Mouse (Mus musculus): ENCODE results near the gene Hist1h2af. TPM values are rescaled to one million over a fixed set of nuclear protein-coding genes. Genes with fewer than 3 reads are reported as not detected.
"Not testable (repeated sequence)": the region's sequence is repeated elsewhere in the genome, so short reads cannot be mapped to it uniquely, and the experiment has no call there.

Hist1h2af gene
- polyA plus RNA-seq, 1 experiment = 98.1 TPM

GRCm38 (mm10) chr13:23554925-23555838, 21.5 kb downstream of the Hist1h2af start:
- no peaks in the 10 kb centered on the region for H3K79me2 ChIP-seq (ENCODE audit: control insufficient read depth, insufficient read depth)
- no peaks in the 10 kb centered on the region for H3K79me3 ChIP-seq (ENCODE audit: low read depth)
- no peaks in the 10 kb centered on the region for H3K27me3 ChIP-seq (ENCODE audit: control insufficient read depth, insufficient read depth, insufficient read length)
- TF ChIP-seq CEBPB (IDR thresholded peaks at IDR 0.05; ENCODE audit: low read depth) (peak; percentile 37), CTCF (IDR thresholded peaks at IDR 0.05; ENCODE audit: control insufficient read depth, insufficient read depth, insufficient read length) (no peak)
- H3K36me3 ChIP-seq (ENCODE audit: control insufficient read depth, insufficient read depth) = no peaks in the 10 kb centered on the region
- peak overlapping the region; percentile 93 for H3ac ChIP-seq (ENCODE audit: control insufficient read depth, insufficient read length, low read depth)
- peak overlapping the region; percentile 47 for H3K4me3 ChIP-seq (ENCODE audit: insufficient read depth, poor library complexity, severe bottlenecking)

DNA sequence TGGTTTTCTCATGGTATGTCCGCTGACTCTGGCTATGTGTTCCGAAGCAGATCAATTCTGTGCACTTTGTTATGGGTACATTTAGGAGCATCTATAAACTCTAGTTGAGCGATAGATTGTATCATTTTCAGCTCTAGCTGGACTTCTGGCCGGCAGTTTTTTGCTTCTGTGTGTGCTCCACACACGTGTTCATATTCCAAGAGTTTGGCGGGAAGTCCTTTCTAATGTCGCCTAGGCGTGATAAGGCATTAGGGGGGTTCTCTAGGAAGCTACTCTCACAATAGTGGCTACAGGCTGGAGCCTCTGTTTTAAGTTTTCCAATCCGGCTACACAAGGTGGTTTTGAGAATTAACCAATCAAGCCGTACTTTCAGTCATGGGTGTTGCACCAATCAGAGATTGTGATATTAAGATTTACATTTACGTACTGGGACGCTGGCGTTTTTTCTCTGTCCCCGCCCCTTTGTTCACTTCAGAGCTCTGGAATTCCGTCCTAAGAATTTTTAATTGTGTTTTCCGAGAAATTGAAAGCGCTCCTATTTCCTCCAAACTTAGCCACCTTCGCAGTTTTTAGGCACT, 22.2 kb downstream of the Hist1h2af start:
- H3K4me3 ChIP-seq (ENCODE audit: insufficient read depth, poor library complexity, severe bottlenecking) = peak overlapping the region; percentile 47
- H3K79me2 ChIP-seq (ENCODE audit: control insufficient read depth, insufficient read depth) = no peaks in the 10 kb centered on the region
- peak; percentile 60 for TF ChIP-seq MAX (IDR thresholded peaks at IDR 0.05)
- TF ChIP-seq USF1 (IDR thresholded peaks at IDR 0.05; ENCODE audit: low read depth) = no peak
- no peaks in the 10 kb centered on the region for H3K79me3 ChIP-seq (ENCODE audit: low read depth)
- H3K36me3 ChIP-seq (ENCODE audit: control insufficient read depth, insufficient read depth) = no peaks in the 10 kb centered on the region
- H3ac ChIP-seq (ENCODE audit: control insufficient read depth, insufficient read length, low read depth) = peak overlapping the region; percentile 93
- no peaks in the 10 kb centered on the region for H3K27me3 ChIP-seq (ENCODE audit: control insufficient read depth, insufficient read depth, insufficient read length)

DNA sequence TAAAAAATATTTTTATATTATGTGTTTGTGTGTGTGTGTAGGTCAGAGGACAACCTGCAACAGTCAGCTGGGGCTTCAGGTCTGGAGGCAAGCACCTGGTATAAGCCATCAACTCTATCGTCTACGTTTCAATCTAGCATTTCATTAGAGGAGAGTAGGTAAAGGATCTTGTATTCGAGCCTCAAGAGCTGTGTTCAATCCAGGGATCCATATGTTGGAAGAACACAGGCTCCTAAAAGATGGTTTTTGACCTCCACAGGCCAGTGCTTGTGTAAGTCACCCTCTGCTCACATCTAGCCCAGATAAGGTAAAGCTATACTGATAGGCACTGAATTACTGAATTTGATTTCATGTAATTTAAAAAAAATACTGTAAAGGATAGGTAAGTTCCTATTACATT, 23.2 kb downstream of the Hist1h2af start:
- no peaks in the 10 kb centered on the region for H3K27me3 ChIP-seq (ENCODE audit: control insufficient read depth, insufficient read depth, insufficient read length)
- no peaks in the 10 kb centered on the region for H3K36me3 ChIP-seq (ENCODE audit: control insufficient read depth, insufficient read depth)
- no peak overlapping the region for H3ac ChIP-seq (ENCODE audit: control insufficient read depth, insufficient read length, low read depth)
- H3K4me3 ChIP-seq (ENCODE audit: insufficient read depth, poor library complexity, severe bottlenecking) = no peak overlapping the region
- no peaks in the 10 kb centered on the region for H3K79me3 ChIP-seq (ENCODE audit: low read depth)
- no peaks in the 10 kb centered on the region for H3K79me2 ChIP-seq (ENCODE audit: control insufficient read depth, insufficient read depth)
- TF ChIP-seq FOSL1 (IDR thresholded peaks at IDR 0.05; ENCODE audit: insufficient read depth, low read length, poor library complexity, severe bottlenecking) (no peak), MAX (IDR thresholded peaks at IDR 0.05) (no peak), USF1 (IDR thresholded peaks at IDR 0.05; ENCODE audit: low read depth) (no peak), CEBPB (IDR thresholded peaks at IDR 0.05; ENCODE audit: low read depth) (no peak), CTCF (IDR thresholded peaks at IDR 0.05; ENCODE audit: control insufficient read depth, insufficient read depth, insufficient read length) (no peak), MYOG (IDR thresholded peaks at IDR 0.05; ENCODE audit: control insufficient read depth, extremely low read depth, insufficient read length) (no peak), MYOD1 (IDR thresholded peaks at IDR 0.05; ENCODE audit: control insufficient read depth, insufficient read length, low read depth) (no peak)

DNA sequence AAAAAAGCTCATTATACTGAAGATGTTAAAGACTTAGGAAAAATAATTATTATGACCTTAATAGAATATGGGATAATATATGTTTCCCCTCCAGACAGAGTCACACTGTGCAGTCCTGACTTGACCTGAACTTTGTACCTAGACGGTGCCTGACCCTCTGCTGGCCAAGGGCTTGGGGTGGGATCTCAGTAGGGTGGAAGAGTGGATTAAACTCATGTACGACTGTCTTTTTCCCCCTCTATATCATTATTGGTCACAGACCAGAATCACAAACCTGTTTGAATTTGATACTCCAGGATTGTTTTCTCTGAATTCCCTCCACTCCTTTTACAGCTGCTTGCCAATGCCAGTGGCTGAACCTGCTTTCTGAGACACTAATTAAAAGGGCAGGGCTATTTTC, 27.0 kb downstream of the Hist1h2af start:
- not testable (repeated sequence) for H3K79me2 ChIP-seq (ENCODE audit: control insufficient read depth, insufficient read depth); H3K79me3 ChIP-seq (ENCODE audit: low read depth); H3K36me3 ChIP-seq (ENCODE audit: control insufficient read depth, insufficient read depth); H3K4me3 ChIP-seq (ENCODE audit: insufficient read depth, poor library complexity, severe bottlenecking); H3K27me3 ChIP-seq (ENCODE audit: control insufficient read depth, insufficient read depth, insufficient read length); H3ac ChIP-seq (ENCODE audit: control insufficient read depth, insufficient read length, low read depth)

DNA sequence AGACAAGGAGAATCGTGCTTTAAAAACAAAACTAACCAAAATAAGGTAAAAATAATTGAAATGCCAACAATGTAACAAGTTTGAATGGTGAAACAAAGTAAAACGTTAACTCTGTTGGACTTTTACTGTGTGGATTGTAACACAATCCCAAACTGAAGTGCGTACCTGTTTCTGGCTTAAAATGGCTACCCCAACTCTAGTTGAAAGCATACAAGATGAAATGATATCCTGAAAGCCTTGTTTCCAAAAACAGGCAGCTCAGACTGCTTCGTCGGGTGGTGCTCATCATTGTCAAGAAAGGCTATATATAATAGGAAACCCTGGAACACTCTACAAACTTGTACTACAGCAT, 27.8 kb downstream of the Hist1h2af start:
- H3K27me3 ChIP-seq (ENCODE audit: control insufficient read depth, insufficient read depth, insufficient read length); H3K4me3 ChIP-seq (ENCODE audit: insufficient read depth, poor library complexity, severe bottlenecking); H3K36me3 ChIP-seq (ENCODE audit: control insufficient read depth, insufficient read depth); H3ac ChIP-seq (ENCODE audit: control insufficient read depth, insufficient read length, low read depth); H3K79me2 ChIP-seq (ENCODE audit: control insufficient read depth, insufficient read depth); H3K79me3 ChIP-seq (ENCODE audit: low read depth): not testable (repeated sequence)

DNA sequence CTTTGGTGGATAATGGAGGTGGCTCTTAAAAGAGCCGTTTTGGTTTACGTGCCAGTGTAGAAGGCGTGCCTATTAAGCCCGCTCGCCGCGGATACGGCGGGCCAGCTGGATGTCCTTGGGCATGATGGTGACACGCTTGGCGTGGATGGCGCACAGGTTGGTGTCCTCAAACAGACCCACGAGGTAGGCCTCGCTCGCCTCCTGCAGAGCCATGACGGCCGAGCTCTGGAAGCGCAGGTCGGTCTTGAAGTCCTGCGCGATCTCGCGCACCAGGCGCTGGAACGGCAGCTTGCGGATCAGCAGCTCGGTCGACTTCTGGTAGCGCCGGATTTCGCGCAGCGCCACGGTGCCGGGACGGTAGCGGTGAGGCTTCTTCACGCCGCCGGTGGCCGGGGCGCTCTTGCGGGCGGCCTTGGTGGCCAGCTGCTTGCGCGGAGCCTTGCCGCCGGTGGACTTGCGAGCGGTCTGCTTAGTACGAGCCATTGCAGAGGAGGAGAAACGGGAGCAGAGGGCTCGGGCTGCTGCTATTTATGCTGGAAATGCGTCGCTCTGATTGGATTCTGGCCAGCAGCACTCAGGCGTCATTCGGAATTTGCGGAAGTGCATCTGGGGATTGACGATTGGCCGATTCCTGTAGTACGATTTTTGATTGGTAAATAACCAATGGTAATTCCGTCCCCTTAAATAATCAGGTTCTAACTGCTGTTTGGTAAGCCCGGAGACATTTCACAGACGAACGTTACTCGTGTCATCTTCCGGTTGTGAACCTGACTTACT, 28.4 kb downstream of the Hist1h2af start, which contains the start of gene Hist1h3e:
Hist1h3e (minus strand) TSS at position 487 of the 777 bp plus-strand sequence.
- not testable (repeated sequence) for H3K4me3 ChIP-seq (ENCODE audit: insufficient read depth, poor library complexity, severe bottlenecking); H3K79me3 ChIP-seq (ENCODE audit: low read depth); H3K27me3 ChIP-seq (ENCODE audit: control insufficient read depth, insufficient read depth, insufficient read length); H3K36me3 ChIP-seq (ENCODE audit: control insufficient read depth, insufficient read depth); H3K79me2 ChIP-seq (ENCODE audit: control insufficient read depth, insufficient read depth)
- peak within 1 kb of the TSS; percentile 63 for H3ac ChIP-seq (ENCODE audit: control insufficient read depth, insufficient read length, low read depth)

Data from C2C12 (cell line).